Mouse (Mus musculus) CH12.LX (cell line): ENCODE measurements around the gene Dusp22. TPM values are rescaled to one million over a fixed set of nuclear protein-coding genes. Genes with fewer than 3 reads are reported as not detected.

Experiments used
- DNase-seq: peaks from one replicate; pipeline ENCODE4 v3.0.0-alpha.2; 2013; ENCODE audit errors: extremely low read depth
- H3K27ac ChIP-seq: 2 replicates; pipeline ENCODE4 v1.5.1; 2012; ENCODE audit warnings: low read depth, mild to moderate bottlenecking, control low read depth, moderate library complexity; ENCODE audit not compliant: insufficient read depth
- H3K27me3 ChIP-seq: replicated peaks from 2 replicates; pipeline ENCODE3; 2012; ENCODE audit warnings: inconsistent platforms
- H3K36me3 ChIP-seq, 2 experiments: replicated peaks in 1 of 2; 2 replicates each; pipeline versions ENCODE3 to v1.6.1; 2012; ENCODE audit warnings: inconsistent platforms in 1 of 2, low read length in 1 of 2, mild to moderate bottlenecking in 1 of 2, mixed read lengths in 1 of 2, moderate library complexity in 1 of 2; ENCODE audit not compliant: control insufficient read depth in 1 of 2, insufficient read depth in 1 of 2
- H3K4me1 ChIP-seq, 2 experiments: 2 replicates each; pipeline ENCODE4 v1.6.1; 2012; ENCODE audit warnings: inconsistent platforms in 1 of 2, moderate library complexity in 1 of 2; ENCODE audit not compliant: insufficient read depth in 2 of 2, control insufficient read depth in 1 of 2
- H3K4me2 ChIP-seq: 2 replicates; pipeline ENCODE4 v1.6.1; 2012; ENCODE audit warnings: low read depth, mild to moderate bottlenecking, control low read depth; ENCODE audit not compliant: poor library complexity, insufficient read depth, severe bottlenecking
- H3K4me3 ChIP-seq, 3 experiments: fragments of 150-350 bp in 1 of 3; sonication (generic) in 1 of 3; replicated peaks in 1 of 3; 2 replicates each; pipeline versions ENCODE3 to v1.5.1; 2011 to 2012; ENCODE audit warnings: low read depth in 2 of 3, low read length in 2 of 3, mild to moderate bottlenecking in 2 of 3, moderate library complexity in 2 of 3, control low read depth in 1 of 3, improper control_type of control experiment in 1 of 3, inconsistent platforms in 1 of 3, mixed read lengths in 1 of 3; ENCODE audit not compliant: poor library complexity in 1 of 3
- H3K79me2 ChIP-seq: replicated peaks from 2 replicates; pipeline ENCODE4 v1.6.1; 2012; ENCODE audit warnings: mild to moderate bottlenecking, moderate library complexity; ENCODE audit not compliant: control insufficient read depth, poor library complexity, insufficient read depth, severe bottlenecking; ENCODE audit errors: extremely low read depth
- H3K9ac ChIP-seq: 2 replicates; pipeline ENCODE4 v1.6.1; 2012; ENCODE audit warnings: low read depth, mild to moderate bottlenecking, control low read depth, moderate library complexity; ENCODE audit not compliant: insufficient read depth
- H3K9me3 ChIP-seq: replicated peaks from 2 replicates; pipeline ENCODE3; 2012; ENCODE audit warnings: low read length, inconsistent platforms, mixed read lengths
- IRF4 ChIP-seq: IDR thresholded peaks from 2 replicates; pipeline ENCODE4 v1.6.1; 2014; ENCODE audit warnings: low read depth, mild to moderate bottlenecking, inconsistent platforms, low read length, improper control_type of control experiment
- PAX5 ChIP-seq: IDR thresholded peaks from 2 replicates; pipeline ENCODE4 v1.6.1; 2012; ENCODE audit warnings: low read length, inconsistent platforms, mixed read lengths
- POLR2A ChIP-seq: IDR thresholded peaks from 2 replicates; pipeline ENCODE4 v1.6.1; 2011; ENCODE audit warnings: low read depth, mild to moderate bottlenecking, improper control_type of control experiment, low read length
- RAD21 ChIP-seq: IDR thresholded peaks from 2 replicates; pipeline ENCODE4 v1.6.1; 2011; ENCODE audit warnings: low read depth, mild to moderate bottlenecking, low read length, improper control_type of control experiment, moderate library complexity
- TBP ChIP-seq: conservative IDR thresholded peaks from 2 replicates; pipeline ENCODE4 v1.6.1; 2011; ENCODE audit warnings: low read depth, low read length, improper control_type of control experiment
- USF2 ChIP-seq: conservative IDR thresholded peaks from 2 replicates; pipeline ENCODE4 v1.6.1; 2011; ENCODE audit warnings: low read depth, low read length, improper control_type of control experiment
- ZKSCAN1 ChIP-seq: IDR thresholded peaks from 2 replicates; pipeline ENCODE4 v1.6.1; 2012; ENCODE audit warnings: low read depth, inconsistent platforms, low read length, improper control_type of control experiment, borderline replicate concordance
- ZNF384 ChIP-seq: IDR thresholded peaks from 2 replicates; pipeline ENCODE4 v1.6.1; 2012; ENCODE audit warnings: low read depth, low read length, improper control_type of control experiment, inconsistent platforms
- dilution Hi-C: fragments of 300-500 bp; cut with MboI; formaldehyde crosslinking; loops from 2 replicates; pipeline ENCODE4 v1.14.3; 2020; ENCODE audit warnings: low sequenced_read_pairs; ENCODE audit not compliant: extremely low pct_unique_long_range_greater_than_20kb, extremely low pct_ligation_motif_present
- in situ Hi-C: fragments of 300-500 bp; cut with MboI; formaldehyde crosslinking; loops from 3 replicates; pipeline ENCODE4 v1.14.3; 2019; ENCODE audit warnings: low sequenced_read_pairs, low pct_ligation_motif_present, low pct_unique_long_range_greater_than_20kb, mixed read lengths
- polyA plus RNA-seq: library from polyadenylated mRNA; unstranded; fragments of >175 nt; gene quantifications from 2 replicates; pipeline ENCODE4 v1.2.1, GENCODE M21; 2012; ENCODE audit warnings: low read depth; ENCODE audit not compliant: insufficient read length
- total RNA-seq, 2 experiments: library from RNA; depleted of rRNA; stranded (reverse); fragments of 300-350 nt in 1 of 2; fragments of >200 nt in 1 of 2; gene quantifications; 2 replicates each; pipeline ENCODE4 v1.2.3; 2012 to 2014

Dusp22 gene
- total and polyA plus RNA-seq, 3 experiments = 18.0 to 28.7 (median 22.5) TPM

DNA sequence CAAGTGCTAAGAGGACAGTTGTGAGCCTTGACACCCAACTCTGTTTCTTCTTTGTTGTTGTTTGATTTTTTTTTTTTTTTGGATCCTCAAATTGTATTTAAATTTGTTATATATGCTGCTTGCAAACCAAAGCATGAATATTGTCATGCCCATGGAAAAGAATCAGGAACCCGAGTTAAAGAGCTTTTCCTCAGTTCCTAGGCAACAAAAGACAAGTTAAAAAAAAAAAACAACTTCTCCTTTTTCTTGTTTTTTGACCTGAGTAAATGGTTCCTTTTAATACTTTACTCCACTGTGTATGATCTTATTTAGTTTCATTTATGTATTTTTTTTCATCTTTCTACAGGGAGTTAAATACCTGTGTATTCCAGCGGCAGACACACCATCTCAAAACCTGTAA lies 36.1 kb downstream of the Dusp22 start:
- in situ Hi-C loops = no loop called here
- Histone ChIP-seq H3K27me3 (no peaks in the 10 kb centered on the region), H3K27ac (no peak overlapping the region), H3K36me3 (peaks cover 14 to 39% of the 10 kb centered on the region in 2 experiments), H3K4me1 (peaks cover 25 to 59% of the 10 kb centered on the region in 2 experiments), H3K9ac (no peak overlapping the region), H3K4me3 (no peak overlapping the region), H3K79me2 (no peaks in the 10 kb centered on the region), H3K9me3 (no peaks in the 10 kb centered on the region), H3K4me2 (no peak overlapping the region)
- TF ChIP-seq USF2 = no peak
- TF ChIP-seq ZNF384 = peak; percentile 63
- no peak for TF ChIP-seq RAD21
- TF ChIP-seq PAX5 = no peak
- no peak for TF ChIP-seq ZKSCAN1
- dilution Hi-C loops = no loop called here
- DNase-seq = no peak

DNA sequence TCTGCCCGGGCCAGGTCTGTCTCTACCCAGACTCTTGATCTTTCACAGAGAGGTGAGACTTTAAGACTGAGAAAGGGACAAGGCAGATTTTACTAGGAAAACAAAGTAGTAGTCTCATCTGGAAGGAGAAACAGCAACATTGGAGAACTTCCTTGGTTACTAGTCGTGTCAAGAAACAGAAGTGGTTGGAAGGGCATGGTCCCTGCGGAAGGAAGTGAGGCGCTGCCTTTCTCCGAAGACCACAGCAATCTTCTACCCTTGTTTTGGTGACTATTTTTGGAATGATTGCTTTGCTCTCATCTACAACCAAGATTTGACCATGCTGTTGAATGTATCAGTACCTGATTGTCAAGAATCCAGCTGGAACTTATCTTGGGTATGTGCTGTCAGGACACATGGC lies 38.1 kb downstream of the Dusp22 start:
- no peaks in the 10 kb centered on the region for H3K27me3 ChIP-seq
- dilution Hi-C loops = no loop called here

DNA sequence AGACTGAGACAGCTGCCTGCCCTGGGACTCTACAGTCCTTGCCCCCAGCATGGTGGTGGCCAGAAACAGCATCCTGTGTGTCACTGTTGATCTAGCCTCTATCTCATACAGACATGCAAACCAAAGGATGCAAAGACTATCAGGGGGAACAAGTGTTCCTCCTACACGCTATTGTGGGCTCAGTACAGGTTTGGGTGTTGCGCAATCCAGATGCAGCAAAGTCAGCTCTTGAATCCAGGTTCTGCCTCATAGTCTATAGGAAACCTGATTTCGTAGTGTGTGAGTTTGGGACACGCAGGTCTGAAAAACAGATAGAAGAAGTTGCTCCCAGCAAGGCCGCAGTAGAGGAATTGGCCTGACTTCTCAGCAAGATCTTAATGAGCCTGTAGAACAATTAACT lies 42.9 kb downstream of the Dusp22 start:
- Histone ChIP-seq H3K4me2 (no peak overlapping the region), H3K9ac (no peak overlapping the region), H3K27me3 (no peaks in the 10 kb centered on the region), H3K9me3 (no peaks in the 10 kb centered on the region), H3K4me3 (no peak overlapping the region), H3K36me3 (peaks cover 34 to 66% of the 10 kb centered on the region in 2 experiments), H3K27ac (no peak overlapping the region; the same call in 1 of the 2 replicates), H3K79me2 (no peaks in the 10 kb centered on the region), H3K4me1 (peaks cover 17 to 25% of the 10 kb centered on the region in 2 experiments)
- no peak for DNase-seq
- in situ Hi-C loops = no loop called here
- TF ChIP-seq IRF4 = no peak
- TF ChIP-seq POLR2A = no peak
- TF ChIP-seq ZKSCAN1 = no peak
- dilution Hi-C loops = no loop called here

More for the DNA sequence above, 38.1 kb downstream of the Dusp22 start:
- Histone ChIP-seq H3K27ac (no peak overlapping the region), H3K9me3 (no peaks in the 10 kb centered on the region), H3K36me3 (peaks cover 17 to 49% of the 10 kb centered on the region in 2 experiments)
- TF ChIP-seq TBP = no peak
- TF ChIP-seq, all 38 proteins: peak for 0
- H3K4me2 ChIP-seq = no peak overlapping the region
- no peak for DNase-seq
- H3K79me2 ChIP-seq = no peaks in the 10 kb centered on the region
- H3K9ac ChIP-seq = no peak overlapping the region
- no peak overlapping the region for H3K4me3 ChIP-seq
- H3K4me1 ChIP-seq = peaks cover 28 to 55% of the 10 kb centered on the region in 2 experiments
- in situ Hi-C loops = no loop called here
